Mouse (Mus musculus): ENCODE measurements around the gene Ube2t. TPM values are rescaled to one million over a fixed set of nuclear protein-coding genes. Genes with fewer than 3 reads are reported as not detected.
A peak's percentile ranks its signal among the peaks of the same experiment; 100 is the strongest.

The Ube2t gene
- total RNA-seq, 2 experiments from 2014 or later: 4.4 to 7.6 TPM

DNA sequence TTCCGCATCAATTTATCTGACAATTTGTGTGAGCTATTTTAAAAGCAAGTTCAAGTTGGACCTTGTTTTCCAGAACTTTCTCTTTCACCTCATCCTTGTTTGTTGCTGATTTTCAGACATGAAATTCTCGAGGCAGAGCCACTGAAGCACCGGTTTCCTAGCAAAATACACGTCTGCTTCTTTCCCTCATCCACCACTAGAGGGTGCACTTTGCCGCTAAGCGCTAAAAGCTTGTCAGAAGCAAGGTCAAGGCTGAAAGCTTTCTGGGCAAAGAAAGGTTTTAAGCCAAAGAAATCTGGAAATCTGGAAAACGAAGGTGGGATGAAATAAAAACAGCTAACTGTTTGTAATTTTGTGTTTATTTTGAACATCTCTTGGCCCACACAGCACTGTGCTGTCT, 27.0 kb downstream of the Ube2t start:
- intact Hi-C loops (cut with DNase I): loop anchor here (1.0 to 10.0 kb wide), 2 partner anchors 117 to 375 kb away; no protein-coding TSS in a partner anchor
- peak; percentile 14 for DNase-seq (ENCODE audit: low spot score)

DNA sequence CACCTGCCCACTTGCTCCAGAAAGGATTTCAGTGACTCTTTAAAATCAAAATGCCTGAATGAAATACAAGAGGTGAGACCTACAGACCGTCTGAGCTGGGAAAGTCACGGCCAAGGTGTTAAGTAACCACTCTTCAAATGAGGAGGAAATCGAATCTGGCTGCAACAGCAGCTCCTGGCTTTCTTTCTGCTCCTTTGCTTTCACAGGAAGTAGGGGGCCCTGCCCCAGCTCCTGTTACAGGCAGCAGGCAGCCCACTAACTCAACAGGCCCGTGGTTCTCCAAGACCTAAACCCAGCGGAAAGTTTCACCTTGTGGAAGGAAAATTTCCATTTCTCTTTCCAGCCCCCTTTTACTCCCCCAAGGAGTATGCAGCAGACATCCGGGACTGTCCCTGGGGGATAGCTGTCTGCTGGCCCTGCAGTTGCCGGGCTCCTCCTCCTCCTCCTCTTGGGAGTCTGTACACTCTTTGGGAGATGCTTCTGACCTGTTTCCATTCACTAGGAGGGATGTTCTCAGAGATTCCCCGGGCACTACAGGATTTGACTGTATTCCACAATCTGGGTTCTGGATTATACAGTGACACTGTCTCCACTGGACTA, 29.8 kb downstream of the Ube2t start:
- no peak for DNase-seq (ENCODE audit: low spot score)

DNA sequence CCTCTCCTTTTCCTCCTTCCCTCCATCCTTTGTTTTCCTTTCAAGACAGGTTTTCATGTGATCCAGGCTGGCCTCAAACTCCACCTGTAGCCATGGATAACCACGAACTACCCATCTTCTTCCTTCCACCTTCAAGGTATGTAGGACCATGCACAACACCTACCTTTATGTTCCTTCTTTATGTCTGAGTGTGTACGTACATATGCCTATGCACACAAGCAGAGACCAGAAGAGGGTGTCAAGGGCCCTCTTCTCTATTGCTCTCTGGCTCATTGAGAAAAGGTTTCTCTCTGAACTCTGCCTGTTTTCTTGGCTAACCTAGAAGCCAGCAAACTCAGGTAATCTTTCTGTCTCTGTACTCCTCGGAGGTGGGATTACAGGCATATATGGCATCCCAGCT, 32.4 kb downstream of the Ube2t start:
- intact Hi-C loops (cut with DNase I): no loop called here
- DNase-seq (ENCODE audit: low spot score): no peak

More for the DNA sequence above, 29.8 kb downstream of the Ube2t start:
- intact Hi-C loops (cut with DNase I): no loop called here

DNA sequence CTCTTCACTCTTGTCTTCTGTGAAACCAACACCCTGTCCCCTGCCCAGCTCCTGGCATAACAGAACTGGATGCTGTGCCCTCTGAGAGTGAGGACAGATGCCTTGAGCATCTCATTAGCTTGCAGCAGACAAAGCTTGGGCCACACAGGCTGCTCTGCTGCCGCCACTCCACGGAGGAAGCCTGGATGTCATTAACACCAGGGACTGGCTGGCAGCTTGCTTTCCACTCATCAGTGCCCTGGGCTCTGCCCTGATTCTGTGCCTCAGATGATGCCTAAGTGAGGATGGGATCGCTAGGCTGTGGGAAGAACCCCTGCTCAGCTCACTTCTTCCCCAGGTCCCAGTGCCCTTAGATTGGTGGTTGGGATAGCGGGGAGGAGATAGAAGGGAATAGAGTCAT, 33.1 kb downstream of the Ube2t start:
- DNase-seq (ENCODE audit: low spot score): no peak
- intact Hi-C loops (cut with DNase I): no loop called here

DNA sequence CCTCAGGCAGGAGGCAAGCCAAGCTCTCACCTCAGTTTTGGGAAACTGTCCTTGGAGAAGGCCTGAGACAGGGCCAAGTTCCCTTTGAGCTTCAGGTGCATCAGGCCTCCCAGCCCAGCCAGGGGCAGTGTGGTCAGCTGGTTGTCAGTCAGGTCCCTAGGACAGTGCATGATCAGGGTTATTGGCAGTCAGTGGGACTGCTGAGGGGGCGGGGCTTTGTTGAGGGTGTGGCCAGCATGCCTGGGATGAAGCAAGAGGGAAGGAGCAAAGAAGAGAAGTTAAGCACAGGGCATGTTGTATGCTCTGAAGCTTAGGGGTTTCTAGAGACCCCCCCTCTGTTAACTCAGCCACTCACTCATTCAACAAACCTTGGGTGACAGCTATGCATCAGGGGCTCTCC, 33.6 kb downstream of the Ube2t start:
- intact Hi-C loops (cut with DNase I): no loop called here
- DNase-seq (ENCODE audit: low spot score): no peak

DNA sequence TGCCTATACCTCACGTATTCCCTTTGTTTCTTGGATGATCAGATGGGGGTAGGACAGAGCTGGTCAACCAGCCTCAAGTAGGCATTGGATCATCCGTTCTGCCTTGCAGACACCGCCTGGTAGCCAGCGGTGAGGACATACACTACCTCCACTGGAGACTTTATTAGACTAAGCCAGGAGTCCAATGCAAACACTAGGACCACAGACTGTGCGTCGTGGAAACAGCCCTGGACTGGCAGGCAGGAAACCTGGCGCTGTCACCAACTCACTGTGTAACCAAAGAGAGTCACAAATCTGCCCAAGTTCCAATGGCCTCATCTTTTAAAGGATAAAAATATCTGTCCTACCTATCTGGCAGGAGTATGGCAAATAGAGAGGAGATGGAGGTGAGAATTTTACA, 34.1 kb downstream of the Ube2t start:
- intact Hi-C loops (cut with DNase I): no loop called here
- no peak for DNase-seq (ENCODE audit: low spot score)

DNA sequence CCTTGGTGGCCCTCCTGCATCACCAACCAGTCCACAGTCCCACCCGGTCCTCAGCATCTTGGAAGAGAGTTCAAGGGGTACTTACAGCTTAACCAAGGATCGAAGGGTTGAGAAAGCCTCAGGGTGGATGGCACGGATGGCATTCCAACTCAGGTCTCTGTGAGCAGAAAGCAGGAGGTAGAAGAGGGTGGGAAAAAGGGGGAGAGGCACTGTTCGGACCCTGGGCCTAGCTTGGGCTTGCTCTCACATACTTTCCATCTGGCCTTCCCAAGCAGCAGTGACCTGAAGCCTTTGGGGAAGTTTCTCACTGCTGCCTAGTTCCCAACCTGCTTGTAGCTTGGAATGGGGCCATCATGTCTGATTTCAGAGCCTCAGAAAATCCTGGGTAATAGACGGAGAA, 35.2 kb downstream of the Ube2t start:
- DNase-seq (ENCODE audit: low spot score): no peak
- intact Hi-C loops (cut with DNase I): no loop called here

DNA sequence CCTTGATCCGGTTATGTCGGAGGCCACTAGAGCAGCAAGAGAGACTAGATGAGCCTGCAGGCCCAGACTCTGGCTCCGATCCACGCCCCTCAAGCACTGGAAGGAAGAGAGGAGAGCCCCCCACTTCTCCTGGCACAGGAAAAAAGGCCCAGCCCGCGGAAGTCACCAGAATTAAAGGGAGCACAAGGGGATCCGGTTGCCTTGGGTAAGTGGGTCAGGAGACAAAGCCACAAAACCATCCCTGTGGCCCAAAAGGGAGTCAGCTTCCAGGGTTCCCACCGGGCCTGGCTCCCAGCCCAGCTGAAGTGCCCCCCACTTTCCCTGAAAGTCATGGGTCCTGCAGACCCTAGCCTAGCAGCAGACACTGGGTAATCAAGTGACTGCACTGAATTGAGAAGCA, 35.9 kb downstream of the Ube2t start:
- intact Hi-C loops (cut with DNase I): no loop called here
- DNase-seq (ENCODE audit: low spot score): no peak

DNA sequence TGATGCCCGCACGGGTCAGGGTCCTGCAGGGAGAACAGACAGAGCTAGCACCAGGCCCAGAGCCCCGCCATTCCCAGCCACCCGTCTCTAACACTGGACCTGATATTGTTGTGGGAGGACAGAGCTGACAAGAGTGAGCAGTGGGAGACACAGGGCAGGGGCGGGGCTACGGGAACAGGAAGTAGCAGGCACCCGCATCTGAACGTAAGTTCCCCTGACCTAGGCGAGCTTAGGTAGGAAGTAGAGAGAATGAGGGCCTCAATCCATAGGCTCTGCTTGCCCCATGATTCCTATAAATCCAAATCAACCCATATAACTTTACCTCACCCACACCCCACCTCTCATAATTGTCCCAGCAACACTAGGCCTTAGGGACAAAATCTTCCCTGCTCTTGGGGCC, 38.2 kb downstream of the Ube2t start:
- DNase-seq (ENCODE audit: low spot score): no peak
- intact Hi-C loops (cut with DNase I): no loop called here

DNA sequence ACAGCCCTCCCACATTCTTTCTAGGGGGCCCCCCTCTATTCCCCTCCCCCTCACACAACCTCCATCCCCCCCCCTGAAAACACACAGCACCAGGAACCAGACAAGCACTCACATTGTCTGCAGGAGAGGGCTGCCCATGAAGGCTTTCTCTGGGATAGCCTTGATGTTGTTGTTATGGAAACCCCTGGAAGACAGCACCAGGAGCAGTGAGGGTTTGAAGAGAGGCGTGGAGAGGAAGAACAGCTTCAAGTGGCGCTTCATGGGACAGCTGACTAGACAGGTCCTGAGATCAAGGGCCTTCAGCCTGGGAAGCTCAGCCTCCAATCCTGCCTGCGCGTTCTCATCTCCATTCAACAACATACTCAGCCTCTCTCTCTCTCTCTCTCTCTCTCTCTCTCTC, 41.0 kb downstream of the Ube2t start:
- intact Hi-C loops (cut with DNase I): no loop called here

DNA sequence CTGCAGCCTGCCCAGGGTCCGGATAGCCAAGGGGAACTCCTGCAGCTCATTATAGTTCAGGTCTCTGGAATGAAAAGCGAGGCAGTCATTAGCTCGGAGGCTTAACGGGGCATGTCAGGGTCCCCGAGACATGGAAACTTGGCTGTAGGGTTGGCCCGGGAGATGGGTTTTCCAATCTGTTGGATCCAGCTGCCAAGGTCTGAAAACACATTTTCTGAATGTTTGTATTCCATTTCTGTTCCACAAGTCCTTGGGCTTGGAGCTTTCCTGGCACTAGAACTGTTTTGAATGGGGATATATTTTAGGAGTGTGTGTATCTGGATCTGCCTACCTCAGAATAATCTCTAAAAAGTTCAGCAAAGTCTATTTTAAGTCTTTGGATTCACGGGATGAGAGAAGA, 43.3 kb downstream of the Ube2t start:
- intact Hi-C loops (cut with DNase I): no loop called here
- peak; percentile 12 for DNase-seq (ENCODE audit: low spot score)

More for the DNA sequence above, 41.0 kb downstream of the Ube2t start:
- DNase-seq (ENCODE audit: low spot score): no peak

DNA sequence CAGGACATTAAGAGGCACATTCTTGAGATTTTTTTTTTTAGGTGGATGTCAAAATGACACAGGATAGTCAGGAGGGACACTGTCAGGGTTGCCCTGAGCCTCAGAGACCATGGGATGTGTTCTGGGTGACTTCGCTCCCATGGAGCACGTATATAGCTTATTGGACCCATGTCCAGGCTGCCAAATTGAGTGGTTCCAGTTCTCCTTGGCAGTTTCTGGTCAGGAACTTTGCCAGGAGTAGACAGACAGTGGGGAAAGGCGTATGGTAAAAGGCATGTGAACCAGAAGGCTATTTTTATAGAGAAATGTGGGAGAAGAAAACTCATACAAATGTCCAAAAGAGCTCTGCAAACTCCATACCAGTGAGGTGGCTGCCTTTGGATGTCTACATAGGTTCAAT, 47.5 kb downstream of the Ube2t start:
- DNase-seq (ENCODE audit: low spot score): no peak
- intact Hi-C loops (cut with DNase I): no loop called here

DNA sequence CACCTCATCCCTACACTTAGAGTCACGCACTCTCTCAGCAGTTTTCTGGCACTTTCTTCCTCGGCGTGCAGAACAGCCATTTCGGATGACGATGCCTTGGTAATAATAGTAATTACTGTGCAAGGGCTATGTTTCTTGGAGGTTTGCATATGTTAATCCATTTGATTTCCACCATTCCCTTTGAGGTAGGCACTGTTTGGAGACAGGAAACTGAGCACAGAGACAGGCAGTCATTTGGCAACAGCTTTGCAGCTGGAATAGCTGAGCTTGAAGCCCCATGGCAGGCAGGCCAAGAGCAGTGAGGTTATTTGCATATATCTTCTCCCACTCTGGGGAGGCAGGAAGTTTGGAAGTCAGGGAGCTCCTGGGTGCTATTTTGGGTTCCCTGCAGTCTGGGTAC, 49.5 kb downstream of the Ube2t start:
- intact Hi-C loops (cut with DNase I): no loop called here

DNA sequence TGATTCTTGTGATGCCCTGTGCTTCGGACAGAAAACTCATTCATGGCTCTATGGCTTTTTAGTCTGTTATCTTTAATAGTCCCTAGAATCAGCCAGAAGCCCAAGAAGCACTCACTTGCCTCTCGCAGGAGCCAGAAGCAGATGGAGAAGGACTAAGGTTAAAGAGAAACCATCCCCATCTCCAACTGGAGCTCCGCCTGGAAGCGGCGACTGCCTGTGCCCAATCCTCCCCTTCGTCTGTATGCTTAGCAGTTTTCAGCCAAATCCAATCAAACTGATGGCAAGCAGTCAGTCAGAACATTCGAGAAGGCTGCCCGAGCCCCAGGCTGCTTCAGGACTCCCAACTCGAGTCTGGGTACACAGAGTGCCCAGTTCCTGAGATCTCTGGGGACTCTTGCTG, 50.1 kb downstream of the Ube2t start:
- intact Hi-C loops (cut with DNase I): no loop called here
- no peak for DNase-seq (ENCODE audit: low spot score)

More for the DNA sequence above, 49.5 kb downstream of the Ube2t start:
- DNase-seq (ENCODE audit: low spot score): no peak

DNA sequence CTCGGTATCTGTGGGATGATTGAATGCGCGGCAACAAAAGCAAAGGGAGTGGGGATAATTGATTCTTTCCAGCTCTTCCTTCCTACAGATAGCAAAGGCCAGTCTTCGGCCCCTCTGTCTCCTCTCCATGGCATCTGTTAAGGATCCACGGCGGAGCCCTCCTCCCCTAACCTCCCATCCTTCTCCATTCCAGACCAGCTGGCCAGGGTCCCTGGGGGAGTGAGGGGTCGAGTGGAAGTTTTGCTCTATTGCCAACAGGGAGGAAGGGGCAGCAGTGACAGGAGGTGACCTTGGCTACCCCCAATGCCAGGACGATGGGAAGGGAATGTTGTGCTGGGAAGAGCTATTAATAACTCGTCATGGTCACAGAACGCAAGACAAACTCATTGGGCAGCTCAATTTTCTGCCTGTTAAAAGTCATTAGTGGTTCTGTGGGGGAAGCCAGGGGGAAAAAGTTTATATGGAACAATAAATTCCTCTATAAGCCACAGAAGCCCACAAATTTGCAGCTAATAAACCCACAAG, 52.6 kb downstream of the Ube2t start:
- no peak for DNase-seq (ENCODE audit: low spot score)
- intact Hi-C loops (cut with DNase I): no loop called here

DNA sequence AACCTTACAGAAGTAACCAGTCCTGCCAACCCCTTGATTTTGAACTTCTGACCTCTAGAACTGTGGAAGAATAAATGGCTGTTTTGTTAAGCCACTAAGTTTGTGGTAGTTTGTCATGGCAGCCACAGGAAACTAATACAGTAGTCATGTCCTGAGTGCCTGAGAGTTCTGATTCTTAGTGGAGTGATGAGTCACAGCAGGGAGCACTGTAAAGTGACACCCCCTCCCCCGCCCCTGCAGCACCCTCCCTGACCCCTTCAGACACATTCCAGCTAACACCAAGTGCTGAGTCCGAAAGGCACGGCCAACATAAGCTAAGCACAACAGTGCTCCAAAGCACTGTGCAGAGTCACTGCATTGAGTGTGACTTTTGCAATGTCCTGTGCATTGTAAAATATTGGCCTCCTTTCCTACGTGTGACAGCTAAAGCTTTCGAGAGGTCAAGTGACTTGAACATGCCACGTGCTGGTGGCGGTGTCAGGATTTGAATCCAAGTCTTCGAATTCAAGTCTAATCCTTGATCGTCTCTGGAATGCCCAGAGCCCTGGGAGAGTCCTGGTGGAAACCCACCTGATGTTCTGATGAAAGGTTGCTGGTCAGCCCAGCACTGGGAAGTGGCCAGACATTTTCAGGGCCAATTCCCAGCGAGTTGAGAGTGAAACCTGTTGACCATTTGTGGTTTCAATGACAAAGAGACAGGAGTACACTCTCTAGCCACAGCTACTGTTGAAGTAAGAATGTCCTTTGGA, 54.7 kb downstream of the Ube2t start:
- no peak for DNase-seq (ENCODE audit: low spot score)
- intact Hi-C loops (cut with DNase I): no loop called here

DNA sequence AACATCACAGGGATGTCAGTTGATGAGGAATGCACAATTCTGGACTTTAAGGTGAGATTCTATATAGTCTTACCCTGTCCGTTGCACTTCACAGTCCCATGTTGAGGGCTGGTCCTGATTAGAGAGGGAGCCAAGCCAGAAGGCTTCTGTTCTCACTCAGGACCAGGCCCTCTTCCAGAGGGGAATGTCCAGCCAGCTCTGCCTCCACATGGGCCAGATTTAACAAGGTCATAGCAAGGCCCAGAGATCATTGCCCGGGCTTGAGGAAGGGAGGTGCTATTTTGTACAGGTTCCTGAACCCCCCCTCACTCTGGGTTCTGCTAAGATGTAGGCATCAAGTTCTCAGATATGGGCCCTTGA, 55.3 kb downstream of the Ube2t start:
- intact Hi-C loops (cut with DNase I): no loop called here
- peak; percentile 26 for DNase-seq (ENCODE audit: low spot score)

DNA sequence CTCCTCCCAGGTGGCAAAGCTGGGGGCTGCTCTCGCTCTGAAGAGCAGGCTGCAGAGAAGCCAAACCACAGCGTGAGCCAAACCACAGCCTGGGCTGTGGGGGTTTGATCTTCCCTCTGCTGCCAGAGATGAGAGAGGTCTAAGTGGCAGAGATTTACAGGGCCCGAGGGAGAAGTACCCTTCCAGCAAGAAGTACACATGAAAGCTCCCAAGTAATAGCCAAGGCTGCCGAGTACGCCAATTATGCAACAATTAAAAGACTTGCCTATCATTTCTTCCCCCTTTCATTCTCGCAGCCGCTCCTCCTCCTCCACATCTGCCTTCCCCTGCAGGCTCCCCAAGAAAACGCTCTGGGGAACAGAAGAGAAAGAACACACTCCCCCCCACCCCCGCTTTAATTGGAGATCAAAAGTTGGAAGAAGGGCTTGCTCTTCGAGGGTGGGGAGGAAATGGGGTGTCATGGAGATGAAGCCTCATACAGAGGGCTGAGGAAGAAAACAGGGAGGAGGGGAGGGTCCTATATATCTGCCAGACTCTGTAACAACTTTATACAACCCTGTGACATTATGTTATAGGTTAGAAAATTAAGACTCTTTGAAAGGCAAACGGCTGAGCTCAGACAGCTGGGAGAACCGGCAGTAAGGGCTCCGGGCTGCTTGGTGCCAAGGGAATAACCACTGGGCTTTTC, 56.9 kb downstream of the Ube2t start:
- intact Hi-C loops (cut with DNase I): no loop called here

DNA sequence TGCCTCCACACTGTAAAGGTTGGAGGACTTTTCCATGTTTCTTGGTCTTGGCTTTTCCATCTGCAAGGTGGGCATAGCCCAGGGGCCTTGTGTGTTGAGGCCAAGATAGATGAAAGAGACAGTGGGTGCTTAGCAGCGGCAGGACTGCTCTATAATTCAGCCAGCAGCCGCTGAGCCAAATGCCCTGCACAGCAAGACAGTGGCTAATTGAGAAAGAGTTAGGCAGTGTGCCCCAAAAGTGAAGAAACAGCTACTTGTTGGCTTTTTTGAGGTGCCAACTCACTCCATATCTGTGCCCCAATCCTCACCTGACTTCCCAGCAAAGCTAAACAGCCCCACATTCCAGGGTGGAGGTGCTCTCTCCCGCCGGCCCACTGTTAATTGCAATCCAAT, 57.4 kb downstream of the Ube2t start:
- no peak for DNase-seq (ENCODE audit: low spot score)
- intact Hi-C loops (cut with DNase I): no loop called here

More for the DNA sequence above, 56.9 kb downstream of the Ube2t start:
- DNase-seq (ENCODE audit: low spot score): no peak

DNA sequence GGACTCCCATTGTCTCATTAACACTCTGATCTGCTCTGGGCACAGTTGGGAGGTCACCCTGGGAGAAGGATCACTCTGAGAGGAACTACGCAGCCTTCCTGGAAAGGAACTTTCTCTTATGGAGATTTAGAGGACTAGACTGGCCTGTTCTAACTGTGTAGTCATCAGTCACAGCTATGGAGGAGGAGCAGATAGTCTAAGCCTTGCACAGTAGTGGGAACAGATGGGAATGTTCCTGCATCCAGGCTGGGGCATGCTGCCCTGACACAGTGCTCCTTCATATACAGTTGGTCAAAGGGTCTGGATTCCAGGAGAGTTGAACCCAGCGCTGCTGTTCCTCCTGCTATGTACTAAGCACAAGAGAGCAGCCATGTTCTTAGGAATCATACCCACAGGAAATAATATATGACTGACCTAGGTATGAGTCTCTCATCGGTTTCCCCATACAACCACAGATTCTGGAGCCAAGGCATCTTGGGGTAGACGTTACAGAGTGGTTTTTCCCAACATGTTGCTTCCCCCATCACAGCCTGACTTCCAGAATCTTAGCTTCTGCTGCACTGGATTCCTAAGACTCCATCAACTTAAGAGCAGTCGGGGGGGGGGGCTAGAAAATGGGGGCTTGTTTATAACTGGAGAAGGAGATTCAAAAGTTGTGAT, 58.0 kb downstream of the Ube2t start:
- DNase-seq (ENCODE audit: low spot score): no peak
- intact Hi-C loops (cut with DNase I): no loop called here

DNA sequence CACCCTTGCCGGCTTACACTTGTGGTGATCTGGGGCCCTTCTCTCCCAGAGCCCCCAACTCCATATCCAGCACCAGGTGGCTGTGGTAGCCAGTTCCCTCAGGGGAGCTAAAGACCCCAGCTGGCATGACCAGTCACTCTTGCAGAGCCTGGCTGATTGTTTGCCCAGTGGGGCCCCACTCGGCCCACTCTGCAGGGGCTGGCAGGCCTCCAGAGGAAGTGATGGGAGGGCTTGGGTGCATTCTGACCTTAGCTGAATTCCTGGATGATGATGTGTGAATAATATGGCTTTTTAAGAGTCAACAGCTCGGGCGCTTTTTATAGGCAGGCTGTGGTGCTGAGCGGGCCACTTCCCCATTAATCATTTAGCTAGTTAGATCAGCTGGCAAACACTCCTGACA, 58.6 kb downstream of the Ube2t start:
- no peak for DNase-seq (ENCODE audit: low spot score)
- intact Hi-C loops (cut with DNase I): no loop called here

Measured in heart, postnatal 25 days (tissue).